In genomic region chr11:79152696-79153095, GRCm38 (mm10) we compare ENCODE assay signal across 22 mouse cellular contexts. TPM values are rescaled to one million over a fixed set of nuclear protein-coding genes. Genes with fewer than 3 reads are reported as not detected.
DNase-seq lines count a peak whose midpoint lies in the region; ATAC-seq and TF ChIP-seq lines count a peak whose summit lies in the region.
"Had no signal": no experiment of that assay in that cellular context is flagged by ENCODE, and none has a peak within 500 bp of the region (broad histone marks: within the 10 kb centered on the region; RNA-seq: fewer than 3 reads in every experiment).

No protein-coding gene starts in this region.

- H3K27me3 ChIP-seq in C2C12 (ENCODE audit: control insufficient read depth, insufficient read depth, insufficient read length): no peaks in the 10 kb centered on the region
- H3K27me3 ChIP-seq: embryonic facial prominence, embryonic 13.5 days; forebrain, embryonic 15.5 days; neural tube, embryonic 15.5 days; Patski had no signal

- no peak overlapping the region for H3ac ChIP-seq in C2C12 (ENCODE audit: control insufficient read depth, insufficient read length, low read depth)

- DNase-seq in CD4-positive, CD25-positive, alpha-beta regulatory T cell, adult 2 months (ENCODE audit: low read depth, low spot score): peak; percentile 24
- peak; percentile 66 for DNase-seq in induced T-regulatory cell, adult 2 months (ENCODE audit: low read depth)
- peak; percentile 10 for DNase-seq in naive thymus-derived CD4-positive, alpha-beta T cell, adult 2 months (ENCODE audit: low read depth)
- DNase-seq in frontal cortex, postnatal 36 days (ENCODE audit: low spot score in 2 of 2): no peak
- no peak for DNase-seq in urinary bladder, adult 18-20 months (ENCODE audit: low spot score in 2 of 2)
- DNase-seq in yolk sac, embryonic 10.5 days (ENCODE audit: low spot score): no peak
- DNase-seq: adrenal gland, adult 2 months; cerebellum, adult 9-11 months; gastrocnemius, postnatal 25 days; heart, postnatal 10 days; kidney, postnatal 4 days; lung, postnatal 10 days; right cerebral cortex, postnatal 25 days had no signal

- H3K79me3 ChIP-seq in C2C12 (ENCODE audit: low read depth): no peaks in the 10 kb centered on the region

- no peak for ATAC-seq in CD4-positive, CD25-positive, alpha-beta regulatory T cell, adult 4 months
- ATAC-seq: forebrain, embryonic 15.5 days; inflammation-experienced regulatory T-cells, adult 6 months; liver, embryonic 12.5 days; midbrain, embryonic 16.5 days; Patski had no signal

- H3K36me3 ChIP-seq in C2C12 (ENCODE audit: control insufficient read depth, insufficient read depth): no peaks in the 10 kb centered on the region
- H3K36me3 ChIP-seq: embryonic facial prominence, embryonic 13.5 days; forebrain, embryonic 15.5 days; liver, embryonic 12.5 days; neural tube, embryonic 15.5 days had no signal

- no peaks in the 10 kb centered on the region for H3K79me2 ChIP-seq in C2C12 (ENCODE audit: control insufficient read depth, insufficient read depth)

- H3K4me3 ChIP-seq in C2C12 (ENCODE audit: insufficient read depth, poor library complexity, severe bottlenecking): no peak overlapping the region
- H3K4me3 ChIP-seq: embryonic facial prominence, embryonic 13.5 days; forebrain, embryonic 15.5 days; liver, embryonic 12.5 days; neural tube, embryonic 15.5 days had no signal

- TF ChIP-seq CTCF in C2C12 (IDR thresholded peaks at IDR 0.05; ENCODE audit: control insufficient read depth, insufficient read depth, insufficient read length): no peak

TF ChIP-seq in C2C12, 6 proteins besides CTCF, POLR2A, EP300 and RAD21:
- TF ChIP-seq MAX (IDR thresholded peaks at IDR 0.05) (no peak), MYOD1 (IDR thresholded peaks at IDR 0.05; ENCODE audit: control insufficient read depth, insufficient read length, low read depth) (peak; percentile 10)

RNA-seq across cellular contexts. Expression of gene Ksr1, which starts 6.5 kb away (rescaled TPM):
- polyA plus RNA-seq in CD4-positive, CD25-positive, alpha-beta regulatory T cell, adult 4 months (2017; shearing (Covaris generic)): 1 to 10 TPM; 2.5 to 4.1 TPM
- polyA plus RNA-seq in C2C12 (2012; fragmentation: generic; extraction: Trizol): 4.8 TPM

Comparison
In these comparisons a context has a peak if more than half of its experiments do, and no peak if none do; other contexts are left out.
1. DNase-seq: peak in CD4-positive, CD25-positive, alpha-beta regulatory T cell, adult 2 months (single experiment), induced T-regulatory cell, adult 2 months (single experiment) and naive thymus-derived CD4-positive, alpha-beta T cell, adult 2 months (single experiment); none in frontal cortex, postnatal 36 days (0 of 2), urinary bladder, adult 18-20 months (0 of 2) and yolk sac, embryonic 10.5 days (single experiment).